Mouse (Mus musculus): ENCODE data around the gene Icosl.
"Not testable (repeated sequence)": the region's sequence is repeated elsewhere in the genome, so short reads cannot be mapped to it uniquely, and the experiment has no call there.

Icosl gene

DNA sequence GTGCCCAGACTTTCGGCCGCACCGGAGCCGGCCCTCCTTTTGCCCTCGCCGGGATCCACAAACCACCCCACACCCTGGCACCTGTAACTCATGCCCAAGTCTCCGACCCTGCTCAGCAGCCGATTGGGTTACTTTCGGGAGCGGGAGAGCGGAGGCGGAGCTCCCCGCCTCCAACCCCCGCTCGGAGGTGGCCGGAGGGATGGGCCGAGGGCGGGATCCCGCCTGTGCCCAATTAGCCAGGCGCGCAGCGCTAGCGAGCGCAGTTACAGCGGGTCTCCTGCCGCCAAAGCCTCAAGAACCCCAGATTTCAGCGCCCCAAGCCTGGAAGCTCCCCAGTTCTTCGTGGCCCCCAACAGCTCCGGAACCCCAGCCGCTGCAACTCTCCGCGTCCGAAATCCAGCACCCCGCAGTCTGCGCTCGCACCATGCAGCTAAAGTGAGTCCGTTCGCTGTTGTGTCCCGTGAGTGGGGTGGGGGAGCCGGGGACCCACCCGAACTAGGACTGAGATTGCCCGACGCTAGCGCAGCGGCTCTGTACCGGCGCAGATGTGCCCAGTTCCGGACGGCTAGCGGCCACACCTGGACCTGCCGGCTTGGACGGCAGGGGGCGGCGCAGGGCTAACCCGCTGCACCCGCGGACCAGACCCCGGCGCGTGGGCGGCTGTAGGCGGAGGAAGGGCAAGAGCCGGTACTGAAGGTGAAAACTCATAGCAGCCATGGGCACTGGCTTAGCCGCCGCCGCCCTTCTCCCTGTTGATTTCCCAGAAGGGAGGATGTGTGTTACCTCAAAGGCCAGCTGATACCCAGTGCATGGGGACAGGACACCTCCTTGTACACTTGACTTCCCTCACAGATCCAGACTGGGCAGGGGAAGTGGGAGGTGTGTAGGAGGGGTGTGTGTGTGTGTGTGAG, at the start of gene Icosl:
Gene Icosl, plus strand, starts transcription at position 202 of the 911 bp plus-strand sequence.
- DNase-seq, result peak; percentile 86 to 92

- not testable (repeated sequence) for DNase-seq
Measured at GRCm38 (mm10) chr10:78019984-78020383, 49.1 kb upstream of the Icosl start.

- not testable (repeated sequence) for DNase-seq
Measured at GRCm38 (mm10) chr10:78025453-78025852, 43.6 kb upstream of the Icosl start.

DNA sequence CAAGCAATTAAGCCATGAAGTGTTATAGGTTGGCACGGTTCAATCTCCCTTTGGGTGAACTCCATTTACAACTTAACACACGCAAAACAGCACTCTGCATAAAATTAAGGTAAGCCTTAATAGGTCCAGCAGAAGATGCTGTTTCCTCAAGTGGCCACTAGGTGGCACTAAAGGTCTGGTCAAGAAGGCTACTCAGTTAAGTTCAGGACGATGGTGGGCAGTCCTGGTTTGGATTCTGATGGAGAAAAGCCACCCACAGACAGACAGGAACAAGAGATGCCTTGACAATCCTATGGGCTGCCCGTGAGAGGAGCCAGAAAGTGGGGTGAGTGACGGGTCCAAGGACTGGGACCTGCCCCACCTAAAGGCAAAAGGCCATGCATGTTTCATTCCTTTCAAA, 41.0 kb upstream of the Icosl start:
- DNase-seq, result peak; percentile 61 to 85

DNA sequence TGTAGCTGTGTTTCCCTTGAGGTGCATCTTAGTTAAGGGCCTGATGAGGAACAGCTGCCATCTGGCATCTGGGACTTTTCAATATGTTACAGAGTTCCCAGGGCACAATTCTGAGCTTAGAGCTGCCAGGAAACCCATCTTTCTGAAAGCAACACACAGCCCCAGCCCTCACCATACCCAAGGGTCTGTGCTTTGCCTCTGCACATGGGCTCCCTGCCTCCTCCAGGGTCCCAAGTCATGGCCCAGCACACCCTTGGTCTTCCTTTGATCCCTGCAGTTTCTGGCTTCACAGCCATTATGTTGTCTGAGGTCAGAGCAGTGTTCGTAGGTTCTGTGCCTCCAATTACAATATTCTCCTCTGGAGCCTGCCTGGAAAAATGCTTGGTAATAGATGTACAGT, 40.0 kb upstream of the Icosl start:
- DNase-seq, result no peak

GRCm38 (mm10) chr10:78031987-78032386, 37.1 kb upstream of the Icosl start:
- no peak for DNase-seq

DNA sequence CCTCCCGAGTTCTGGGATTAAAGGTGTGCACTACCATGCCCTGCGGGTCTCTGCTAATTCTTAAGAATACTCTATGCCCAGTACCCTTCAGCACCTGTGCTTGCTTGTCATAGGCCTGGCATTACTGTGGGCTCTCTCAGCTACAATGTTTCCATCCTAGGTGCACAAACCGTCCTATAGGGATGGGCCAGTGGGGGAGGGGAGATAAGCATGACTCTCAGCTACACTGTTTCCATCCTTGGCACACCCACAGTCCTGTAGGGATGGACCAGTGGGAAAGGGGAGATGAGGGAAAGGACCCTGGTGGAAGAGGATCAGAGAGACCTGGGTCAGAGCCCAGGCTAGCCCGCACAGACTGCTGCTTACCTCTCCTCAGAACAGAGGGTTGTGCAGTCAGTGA, 32.0 kb upstream of the Icosl start:
- no peak for DNase-seq

DNA sequence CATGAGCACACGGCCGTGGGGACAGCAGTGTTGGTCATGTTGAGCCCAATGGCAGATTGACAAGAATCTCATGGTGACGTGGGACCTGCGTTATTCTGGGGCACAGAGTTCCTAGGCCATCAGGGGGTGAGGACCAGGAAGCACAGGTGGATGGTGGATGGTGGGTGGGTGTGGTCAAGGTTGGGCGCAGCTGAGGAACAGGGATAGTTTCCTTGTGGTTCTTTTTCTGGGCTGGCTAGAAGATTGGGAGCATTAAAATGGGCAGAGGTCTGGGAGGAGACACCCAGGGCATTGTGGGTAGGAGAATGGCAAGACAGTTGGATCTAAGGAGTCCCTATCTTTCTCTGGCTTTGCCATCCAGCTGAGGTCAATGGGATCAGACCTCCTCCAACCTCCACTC, 27.5 kb upstream of the Icosl start, which contains the start of gene Dnmt3l:
Gene Dnmt3l, plus strand, starts transcription at position 301 of the 400 bp plus-strand sequence.
- no peak for DNase-seq

DNA sequence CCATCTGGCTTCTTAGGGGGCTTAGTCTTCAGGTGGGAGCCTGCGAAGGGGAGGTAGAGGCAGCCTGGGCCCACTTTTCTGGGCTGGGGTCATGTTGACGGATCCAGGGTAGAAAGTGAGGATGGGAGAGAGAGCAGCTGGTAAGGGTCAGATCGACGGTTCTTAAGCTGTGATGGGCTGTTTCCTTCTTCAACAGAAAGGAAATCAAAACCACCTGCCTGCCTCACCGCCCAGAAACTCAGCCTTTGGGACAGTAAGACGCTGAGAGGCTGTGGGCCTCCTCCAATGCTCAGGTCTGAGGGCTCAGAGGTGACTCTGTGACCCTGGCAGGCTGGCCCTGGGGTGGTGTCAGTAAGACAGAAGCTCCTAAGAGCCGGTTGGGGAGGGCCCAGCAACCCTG, 27.0 kb upstream of the Icosl start:
- no peak for DNase-seq

- DNase-seq, result no peak
Measured at GRCm38 (mm10) chr10:78042697-78043405, 26.3 kb upstream of the Icosl start.

- peak; percentile 66 to 74 for DNase-seq
Measured at GRCm38 (mm10) chr10:78043406-78043836, 25.7 kb upstream of the Icosl start, which contains the start of gene Aire. Gene Aire, minus strand, starts transcription at chr10:78043610.

GRCm38 (mm10) chr10:78044531-78044930, 24.6 kb upstream of the Icosl start:
- no peak for DNase-seq

DNA sequence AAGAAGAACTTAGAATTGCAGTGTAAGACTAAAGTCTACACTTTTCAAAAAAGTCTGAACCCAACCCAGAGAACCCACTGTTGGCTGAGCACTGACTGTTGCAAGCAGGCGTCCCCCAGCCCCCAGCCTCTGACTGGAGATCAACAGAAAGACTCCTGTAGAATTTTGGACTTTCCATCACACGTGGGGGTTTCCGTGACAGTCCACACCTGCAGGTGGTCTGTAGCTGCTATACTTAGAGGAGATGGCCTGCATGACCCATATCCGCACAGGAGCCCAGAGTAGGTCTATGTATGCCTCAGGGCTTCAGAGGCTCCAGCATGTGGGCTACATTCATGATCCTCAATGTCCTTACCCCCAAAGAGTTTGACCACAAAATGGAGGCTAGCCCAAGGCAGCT, 22.7 kb upstream of the Icosl start:
- DNase-seq, result no peak

DNA sequence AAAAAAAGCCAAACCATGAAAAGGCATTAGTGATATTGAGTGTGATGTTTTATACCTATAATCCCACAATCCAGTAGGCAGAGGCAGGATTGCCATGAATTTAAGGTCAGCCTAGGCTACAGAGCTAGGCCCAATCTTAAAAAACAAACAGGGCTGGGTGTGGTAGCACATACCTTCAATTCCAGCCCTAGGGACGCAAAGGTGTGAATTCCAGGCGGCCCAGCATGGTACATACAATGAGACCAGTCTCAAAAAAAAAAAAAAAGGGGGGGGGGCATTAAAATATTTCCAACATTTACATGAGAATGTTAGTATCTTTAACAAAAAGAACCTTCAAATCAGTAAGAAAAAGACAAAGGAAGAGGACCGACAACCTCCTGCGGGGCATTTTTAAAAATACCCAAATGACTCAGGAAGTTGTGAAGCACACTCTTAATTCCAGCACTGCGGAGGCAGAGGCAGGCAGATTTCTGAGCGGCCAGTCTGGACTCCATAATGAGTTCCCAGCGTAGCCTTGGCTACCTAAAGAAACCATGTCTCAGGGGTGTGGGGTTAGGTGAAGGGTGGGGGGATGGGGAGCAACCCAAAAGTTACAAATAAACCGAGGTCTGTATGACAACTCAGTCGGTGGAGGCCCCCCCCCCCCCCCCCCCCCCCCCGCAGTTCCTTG, 20.9 kb upstream of the Icosl start:
- DNase-seq, result no peak

GRCm38 (mm10) chr10:78049519-78050035, 19.5 kb upstream of the Icosl start:
- no peak for DNase-seq

- DNase-seq, result peak in 1 of 2 experiments; percentile 13
Measured at GRCm38 (mm10) chr10:78054633-78055565, 14.2 kb upstream of the Icosl start.

- no peak for DNase-seq
Measured at GRCm38 (mm10) chr10:78057056-78057455, 12.0 kb upstream of the Icosl start.

DNA sequence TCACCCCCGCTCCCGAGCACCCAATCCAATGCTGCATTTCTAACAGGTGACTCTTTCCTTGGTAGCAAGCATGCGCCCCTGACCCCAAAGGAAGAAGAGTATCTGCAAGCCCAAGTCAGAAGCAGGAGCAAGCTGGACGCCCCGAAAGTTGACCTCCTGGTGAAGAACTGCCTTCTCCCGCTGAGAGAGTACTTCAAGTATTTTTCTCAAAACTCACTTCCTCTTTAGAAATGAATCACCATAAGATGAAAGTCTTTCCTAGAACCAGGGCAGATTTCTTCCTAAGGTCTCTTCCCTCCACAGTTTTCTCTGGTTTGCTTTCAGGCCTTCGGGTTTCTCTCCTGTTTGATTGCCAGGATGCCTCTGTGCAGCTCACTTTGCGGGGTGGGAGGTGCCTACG, 6.0 kb upstream of the Icosl start:
- DNase-seq, result no peak

DNA sequence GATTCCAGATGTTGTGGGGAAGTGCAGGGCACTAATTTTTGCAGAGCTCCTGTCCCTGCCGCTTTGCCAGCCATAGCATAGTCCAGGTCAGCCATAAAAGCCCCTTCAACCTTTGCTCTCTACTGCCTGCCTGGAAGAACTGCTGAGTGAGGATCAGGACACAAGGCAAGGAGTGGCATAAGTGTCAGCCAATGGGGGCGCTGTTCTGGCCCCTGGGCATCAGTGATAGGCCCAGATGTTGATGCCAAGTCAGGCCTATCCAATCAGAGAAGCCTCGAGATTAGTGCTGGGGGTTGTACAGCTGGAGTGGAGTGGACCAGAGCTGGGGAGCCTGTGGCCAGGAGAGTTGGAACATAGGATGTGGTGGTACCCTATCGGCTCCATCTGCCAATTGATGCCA, 1.9 kb upstream of the Icosl start:
- peak; percentile 54 to 68 for DNase-seq

DNA sequence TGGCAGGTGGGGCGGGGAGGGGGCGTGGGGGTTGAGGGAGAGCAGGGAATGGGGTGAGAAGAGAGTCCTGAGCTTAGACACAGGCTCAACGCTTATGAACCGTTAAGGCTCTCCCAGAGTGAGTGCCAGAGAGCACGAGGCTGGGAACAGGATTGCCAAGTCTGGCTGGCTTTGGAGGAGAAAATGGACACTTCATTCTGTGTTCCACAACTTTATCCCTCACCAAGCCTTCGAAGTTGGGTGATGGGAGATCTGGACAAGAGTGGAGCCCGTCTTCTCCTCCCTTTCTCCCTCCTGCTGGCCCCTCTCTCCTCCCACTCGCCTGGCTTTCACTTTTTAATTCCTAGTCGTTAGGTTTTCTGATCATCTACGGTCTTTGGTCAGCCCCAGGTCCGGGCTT, 561 bp upstream of the Icosl start:
- DNase-seq, result peak in 1 of 2 experiments; percentile 33

GRCm38 (mm10) chr10:78074151-78074550, 5.0 kb downstream of the Icosl start:
- DNase-seq, result no peak

GRCm38 (mm10) chr10:78074977-78075376, 5.9 kb downstream of the Icosl start:
- no peak for DNase-seq

Data from kidney, postnatal 36 days (tissue).